Mouse (Mus musculus) c-Kit-positive CD71-negative TER-119-negative erythroid progenitor cells, embryonic 14.5 days (primary cell): Measurements from ENCODE around the gene Olfr654.

ENCODE experiments used
- DNase-seq: peaks from one replicate; pipeline ENCODE4 v3.0.0-alpha.2; 2013; ENCODE audit warnings: low read depth

The Olfr654 gene

DNA sequence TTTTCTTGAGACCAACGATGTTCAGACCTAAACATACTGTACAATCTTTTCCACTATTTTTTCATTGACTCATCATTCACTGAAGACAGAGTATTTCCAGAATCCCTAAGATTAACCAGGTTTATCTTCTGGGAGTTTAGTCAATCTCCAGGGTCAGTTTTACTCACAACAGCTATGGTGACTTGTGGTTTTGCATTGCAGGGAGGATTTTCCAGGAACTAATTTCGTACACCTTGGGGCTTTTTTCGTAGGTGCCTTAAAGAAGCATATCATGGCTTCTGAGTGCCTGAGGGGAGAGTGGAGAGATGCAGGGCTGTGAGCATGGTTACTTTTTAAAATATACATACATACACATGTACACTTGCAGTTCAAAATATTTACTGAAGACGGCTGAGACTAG, at the start of gene Olfr654:
Olfr654 (plus strand) TSS at position 301 of the 400 bp plus-strand sequence.
- no peak for DNase-seq

GRCm38 (mm10) chr7:104549833-104550232, 37.0 kb upstream of the Olfr654 start, which contains the start of gene Olfr651:
Gene Olfr651, plus strand, starts transcription at chr7:104550133.
- no peak for DNase-seq

DNA sequence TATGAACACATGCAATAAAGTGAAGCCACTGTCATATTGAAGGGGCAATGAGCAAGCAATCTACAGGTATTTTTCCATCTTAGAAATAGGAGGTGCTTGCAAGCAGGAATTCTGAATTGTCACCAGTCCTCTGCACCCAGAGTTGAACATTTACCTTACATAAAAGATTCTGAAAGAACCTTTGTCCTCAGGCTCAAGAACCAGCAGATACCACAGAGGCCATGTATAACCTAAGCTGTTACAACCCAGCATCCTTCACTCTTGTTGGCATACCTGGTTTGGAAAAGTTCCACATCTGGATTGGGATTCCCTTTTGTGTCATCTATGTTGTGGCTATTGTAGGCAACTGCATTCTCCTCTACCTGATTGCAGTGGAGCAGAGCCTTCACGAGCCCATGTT, 34.1 kb upstream of the Olfr654 start:
- no peak for DNase-seq

DNA sequence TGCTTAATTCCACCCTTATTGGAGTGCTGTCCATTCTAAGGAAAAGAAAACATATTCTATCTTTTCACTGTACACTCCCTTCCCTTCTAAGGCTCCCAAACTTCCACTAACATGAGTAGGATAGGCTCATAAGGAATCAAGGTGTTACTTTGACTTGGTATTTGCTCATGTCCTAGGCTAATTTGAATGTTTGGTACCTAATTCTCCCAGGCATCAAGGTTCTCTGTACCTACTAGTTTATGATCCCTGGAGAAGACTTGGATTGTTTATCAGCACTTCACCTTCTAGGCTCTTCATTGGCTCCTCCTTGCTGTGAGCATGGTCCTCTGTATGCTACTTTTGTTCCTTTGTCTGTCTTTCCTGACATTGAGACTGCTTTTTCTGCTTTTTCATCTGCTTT, 26.2 kb upstream of the Olfr654 start, which contains the start of gene Olfr652:
Olfr652 (plus strand) TSS at position 301 of the 400 bp plus-strand sequence.
- no peak for DNase-seq

- DNase-seq, result no peak
Measured at GRCm38 (mm10) chr7:104577014-104577413, 9.8 kb upstream of the Olfr654 start, which contains the start of gene Olfr653. Gene Olfr653, plus strand, starts transcription at chr7:104577314.

DNA sequence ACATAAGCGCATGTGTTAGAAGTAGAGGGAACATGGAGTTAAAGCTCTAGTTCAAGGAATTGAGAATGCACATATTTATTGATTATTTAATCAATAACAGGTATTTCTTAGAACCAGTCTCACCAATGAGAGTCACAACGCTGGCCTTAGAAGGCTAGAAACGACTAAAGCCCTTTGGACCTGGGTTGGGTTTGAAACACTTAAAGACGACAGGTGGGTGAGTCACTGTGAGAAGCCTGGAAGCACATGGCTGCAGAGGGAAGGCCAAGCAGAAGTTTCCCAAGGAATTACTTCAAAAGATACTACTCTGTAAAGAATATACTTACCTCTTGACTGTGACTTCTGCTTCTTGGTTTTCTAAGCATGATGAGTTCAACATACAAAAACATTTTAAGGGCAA, 6.0 kb upstream of the Olfr654 start:
- no peak for DNase-seq

DNA sequence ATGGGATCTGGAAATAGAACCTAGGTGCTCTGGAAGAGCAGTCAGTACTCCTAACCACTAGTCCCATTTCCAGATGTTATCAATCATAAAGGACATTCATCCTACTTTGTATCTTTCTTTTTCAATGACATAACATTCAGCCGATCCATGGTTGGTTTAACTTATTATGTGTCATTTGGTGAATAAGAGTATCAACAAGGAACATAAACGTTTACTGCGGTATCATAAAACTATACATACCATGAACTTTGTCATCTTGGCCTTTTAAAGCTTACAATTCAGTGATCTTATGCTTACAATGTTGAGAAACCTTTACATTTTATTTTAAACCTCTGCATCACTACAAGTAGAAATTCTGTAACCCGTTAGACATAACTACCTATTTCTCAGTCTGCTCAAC, 5.4 kb upstream of the Olfr654 start:
- DNase-seq, result no peak

DNA sequence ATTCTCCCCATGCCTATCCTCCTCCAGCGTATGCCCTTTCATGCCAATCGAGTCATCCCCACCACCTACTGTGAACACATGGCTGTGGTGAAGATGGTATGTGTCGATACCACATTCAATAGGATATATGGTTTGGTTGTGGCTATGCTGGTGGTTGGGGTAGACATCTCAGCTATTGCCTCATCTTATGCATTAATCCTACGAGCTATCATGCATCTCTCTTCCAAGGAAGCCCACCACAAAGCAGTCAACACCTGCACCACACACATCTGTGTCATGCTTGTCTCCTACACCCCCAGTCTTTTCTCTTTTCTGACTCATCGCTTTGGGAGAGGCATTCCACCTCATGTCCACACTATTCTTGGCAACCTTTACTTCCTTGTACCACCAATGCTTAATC, 1.4 kb downstream of the Olfr654 start:
- no peak for DNase-seq

DNA sequence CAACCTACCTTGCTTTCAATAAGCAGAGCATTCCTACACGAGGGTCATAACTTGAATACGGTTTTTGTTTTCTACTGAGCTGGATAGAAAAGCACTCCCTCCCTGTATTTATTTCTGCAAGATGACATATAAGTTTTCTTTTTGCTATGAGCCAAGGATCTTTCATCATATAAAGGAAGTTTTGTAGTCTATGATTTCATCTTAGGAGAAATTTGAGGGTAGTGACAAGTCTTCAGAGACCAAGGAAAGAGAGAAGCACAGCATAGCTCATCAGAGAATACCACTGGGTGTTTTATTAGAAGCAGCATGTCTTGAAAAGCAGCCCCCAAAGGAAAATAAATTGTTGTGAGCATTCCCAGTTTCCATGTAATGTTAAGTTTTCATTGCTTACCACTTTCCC, 14.9 kb downstream of the Olfr654 start, which contains the start of gene Olfr655:
Olfr655 (minus strand) TSS at position 101 of the 400 bp plus-strand sequence.
- no peak for DNase-seq

GRCm38 (mm10) chr7:104603173-104603572, 16.3 kb downstream of the Olfr654 start:
- DNase-seq, result peak; percentile 37

DNA sequence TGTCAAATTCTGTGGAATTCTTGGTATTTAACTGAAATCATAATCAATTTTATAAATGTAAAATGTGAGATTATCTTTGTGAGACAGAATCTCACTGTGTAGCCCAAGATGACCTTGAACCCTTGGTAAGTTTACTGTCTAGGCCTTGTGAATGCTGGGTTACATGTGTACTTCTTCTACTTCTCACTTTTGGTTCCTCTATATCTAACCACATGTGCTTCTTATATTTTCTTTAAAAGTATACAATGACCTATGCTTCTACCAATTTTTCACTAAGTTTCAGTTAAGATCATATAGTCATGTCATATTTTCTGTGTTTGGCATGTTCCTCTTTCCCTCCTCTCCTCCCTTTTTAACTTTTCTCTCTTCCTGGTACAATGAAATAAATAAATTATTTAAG, 17.9 kb downstream of the Olfr654 start:
- DNase-seq, result no peak

GRCm38 (mm10) chr7:104613655-104614054, 26.8 kb downstream of the Olfr654 start, which contains the start of gene Olfr656:
Gene Olfr656, plus strand, starts transcription at chr7:104613955.
- DNase-seq, result no peak

GRCm38 (mm10) chr7:104624494-104624893, 37.7 kb downstream of the Olfr654 start, which contains the start of gene Olfr657:
Gene Olfr657, plus strand, starts transcription at chr7:104624794.
- no peak for DNase-seq
